Mouse (Mus musculus): Measurements from ENCODE around the gene Gpr156.
"Not testable (repeated sequence)": the region's sequence is repeated elsewhere in the genome, so short reads cannot be mapped to it uniquely, and the experiment has no call there.

DNA sequence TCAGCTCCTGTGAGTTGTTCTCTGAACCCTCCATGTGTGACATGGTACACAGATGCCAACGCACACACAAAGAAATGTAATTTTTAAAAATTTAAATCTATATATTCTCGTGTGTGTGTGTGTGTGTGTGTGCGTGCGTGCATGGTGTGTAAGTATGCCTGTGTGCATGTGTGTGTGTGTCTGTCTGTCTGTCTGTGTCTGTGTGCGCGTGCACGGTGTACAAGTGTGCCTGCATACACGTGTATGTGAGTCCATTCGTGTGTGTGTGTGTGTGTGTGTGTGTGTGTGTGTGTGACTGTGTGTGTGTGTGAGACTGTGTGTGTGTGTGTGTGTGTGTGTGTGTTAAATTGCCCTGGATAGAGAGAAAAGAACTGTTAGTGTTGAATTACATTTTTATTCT, 56.9 kb downstream of the Gpr156 start:
- not testable (repeated sequence) for TF ChIP-seq POLR2A (IDR thresholded peaks at IDR 0.05; ENCODE audit: control insufficient read depth, low read depth, low read length); CTCF (IDR thresholded peaks at IDR 0.05; ENCODE audit: control insufficient read depth, insufficient read depth, insufficient replicate concordance, low read depth, low read length)

Data from testis, adult 2 months (tissue).